Mouse (Mus musculus): ENCODE data around the gene Herc3. TPM values are rescaled to one million over a fixed set of nuclear protein-coding genes. Genes with fewer than 3 reads are reported as not detected.
A peak's percentile ranks its signal among the peaks of the same experiment; 100 is the strongest.

Herc3 gene
- total RNA-seq, 1 experiment from 2014 or later: 13.2 TPM

DNA sequence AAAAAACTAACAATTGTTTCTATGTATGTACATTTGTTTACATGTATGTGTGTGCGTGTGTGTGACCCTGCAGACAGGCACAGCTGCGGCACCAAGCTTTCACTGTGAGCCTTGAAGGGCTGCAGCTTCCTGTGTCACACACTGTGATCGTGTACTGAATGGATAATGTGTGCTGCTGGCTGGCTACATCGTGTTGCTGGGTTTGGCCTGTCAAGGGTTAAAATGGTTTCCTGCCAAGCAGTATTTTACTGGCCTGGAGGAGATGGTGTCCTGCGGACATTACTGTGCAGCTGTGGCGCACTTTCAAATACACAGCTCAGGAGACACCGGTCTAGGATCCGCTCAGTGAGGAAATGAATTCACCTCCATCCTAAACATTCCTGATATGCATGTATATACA, 71.9 kb downstream of the Herc3 start:
- ATAC-seq (replicated peaks in 1 of 2; ENCODE audit: insufficient read depth in 1 of 2, low FRiP score in 2 of 2, low TSS enrichment in 1 of 2, low read depth in 1 of 2, poor library complexity in 2 of 2, severe bottlenecking in 2 of 2): no peak

DNA sequence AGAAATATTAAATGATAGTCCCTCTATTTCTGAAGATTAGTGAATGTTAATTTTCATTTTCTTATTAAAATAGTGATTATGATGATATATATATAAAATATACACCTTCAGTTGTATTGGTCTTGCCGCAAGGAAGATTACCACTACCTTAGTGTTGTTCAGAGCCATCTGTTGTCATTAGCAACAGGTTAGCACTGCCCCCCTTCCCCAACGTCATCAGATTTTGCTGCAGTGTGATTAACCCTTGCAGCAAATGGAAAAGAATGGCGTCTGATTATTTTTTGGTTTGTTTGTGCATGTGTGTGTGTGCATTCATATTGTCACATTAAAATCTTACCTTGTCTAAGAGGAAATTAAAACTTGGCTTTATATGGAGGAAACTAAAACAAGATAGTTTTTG, 73.3 kb downstream of the Herc3 start:
- no peak for ATAC-seq (replicated peaks in 1 of 2; ENCODE audit: insufficient read depth in 1 of 2, low FRiP score in 2 of 2, low TSS enrichment in 1 of 2, low read depth in 1 of 2, poor library complexity in 2 of 2, severe bottlenecking in 2 of 2)

DNA sequence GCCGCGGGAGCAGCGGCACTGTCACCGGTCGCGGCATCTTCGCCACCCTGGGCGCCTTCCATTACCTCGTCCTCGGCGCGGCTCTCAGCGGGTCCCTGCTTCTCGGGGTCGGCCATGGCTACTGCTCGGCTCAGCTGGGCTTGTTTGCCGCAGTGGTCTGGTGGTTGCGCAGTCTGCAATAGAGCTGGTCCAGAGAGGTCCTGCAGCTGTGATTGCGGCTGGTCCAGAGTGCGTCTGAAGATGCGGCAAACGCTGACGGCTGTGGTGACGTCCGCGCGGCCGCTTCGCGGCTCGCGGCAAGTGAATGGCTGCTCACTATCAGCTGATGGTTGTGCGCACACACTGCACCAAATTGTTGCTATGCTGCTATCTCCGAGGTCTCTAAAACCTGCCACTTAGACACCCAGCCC, 75.6 kb downstream of the Herc3 start, which contains the start of gene Nap1l5:
Gene Nap1l5, minus strand, starts transcription at position 225 of the 410 bp plus-strand sequence.
- ATAC-seq (replicated peaks in 1 of 2; ENCODE audit: insufficient read depth in 1 of 2, low FRiP score in 2 of 2, low TSS enrichment in 1 of 2, low read depth in 1 of 2, poor library complexity in 2 of 2, severe bottlenecking in 2 of 2): peak in 1 of 2 experiments; percentile 42; a peak in 2 of 4 replicates

DNA sequence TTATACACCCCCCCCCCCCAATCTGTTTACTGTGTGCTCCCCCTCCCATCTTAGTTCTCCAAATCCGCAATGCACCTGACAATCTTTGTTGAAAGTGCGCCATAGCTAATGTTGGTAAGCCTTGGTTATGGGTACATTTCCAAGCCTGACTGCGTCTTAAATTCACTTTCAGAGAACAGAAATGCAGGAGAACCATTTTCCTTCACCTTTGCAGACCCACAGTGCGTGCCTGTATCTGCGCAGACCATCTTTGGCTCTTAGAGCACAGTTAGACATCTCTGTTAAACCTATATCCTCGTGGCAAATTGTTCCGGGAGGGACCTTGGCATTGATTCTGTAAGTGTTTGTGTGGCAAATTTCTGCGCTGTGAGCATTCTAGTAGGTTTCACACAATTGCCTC, 76.1 kb downstream of the Herc3 start:
- no peak for ATAC-seq (replicated peaks in 1 of 2; ENCODE audit: insufficient read depth in 1 of 2, low FRiP score in 2 of 2, low TSS enrichment in 1 of 2, low read depth in 1 of 2, poor library complexity in 2 of 2, severe bottlenecking in 2 of 2)

DNA sequence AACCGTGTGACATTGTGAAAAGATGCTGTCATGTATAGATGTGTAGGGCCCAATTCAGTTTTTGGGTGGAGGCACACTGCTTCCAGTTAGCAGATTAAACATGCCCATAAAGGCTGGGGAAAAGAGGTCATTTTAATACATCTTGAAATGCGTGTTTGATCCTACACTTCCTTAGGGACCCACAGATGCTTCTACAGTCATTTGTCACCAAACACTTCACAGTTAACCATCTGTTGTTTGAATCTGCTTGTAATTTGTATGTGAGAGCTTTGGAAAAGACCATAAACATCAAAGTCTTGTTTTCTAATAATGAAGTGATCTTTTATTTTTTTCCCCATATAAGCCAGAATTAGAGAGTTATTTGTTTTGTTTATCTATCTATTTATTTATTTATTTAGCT, 76.5 kb downstream of the Herc3 start:
- no peak for ATAC-seq (replicated peaks in 1 of 2; ENCODE audit: insufficient read depth in 1 of 2, low FRiP score in 2 of 2, low TSS enrichment in 1 of 2, low read depth in 1 of 2, poor library complexity in 2 of 2, severe bottlenecking in 2 of 2)

DNA sequence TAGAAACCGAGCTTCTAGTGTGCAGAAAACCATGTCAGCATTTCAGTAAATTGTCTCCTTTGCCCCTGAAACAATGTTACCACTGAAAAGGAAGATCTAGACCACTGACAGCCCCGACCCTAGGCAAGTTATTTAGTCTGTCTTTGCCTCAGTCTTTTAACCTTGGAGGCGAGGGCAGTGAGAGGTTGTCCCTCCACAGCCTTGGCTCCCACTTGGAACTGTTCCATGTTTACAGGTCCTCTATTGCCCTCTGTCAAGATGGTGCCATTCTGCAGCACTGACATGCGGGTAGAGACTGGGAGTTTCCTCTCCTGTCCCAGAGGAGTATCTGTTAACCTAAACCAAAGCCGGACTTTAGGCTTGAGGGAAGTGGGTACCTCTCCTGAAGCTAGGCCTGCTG, 81.6 kb downstream of the Herc3 start:
- ATAC-seq (replicated peaks in 1 of 2; ENCODE audit: insufficient read depth in 1 of 2, low FRiP score in 2 of 2, low TSS enrichment in 1 of 2, low read depth in 1 of 2, poor library complexity in 2 of 2, severe bottlenecking in 2 of 2): no peak

DNA sequence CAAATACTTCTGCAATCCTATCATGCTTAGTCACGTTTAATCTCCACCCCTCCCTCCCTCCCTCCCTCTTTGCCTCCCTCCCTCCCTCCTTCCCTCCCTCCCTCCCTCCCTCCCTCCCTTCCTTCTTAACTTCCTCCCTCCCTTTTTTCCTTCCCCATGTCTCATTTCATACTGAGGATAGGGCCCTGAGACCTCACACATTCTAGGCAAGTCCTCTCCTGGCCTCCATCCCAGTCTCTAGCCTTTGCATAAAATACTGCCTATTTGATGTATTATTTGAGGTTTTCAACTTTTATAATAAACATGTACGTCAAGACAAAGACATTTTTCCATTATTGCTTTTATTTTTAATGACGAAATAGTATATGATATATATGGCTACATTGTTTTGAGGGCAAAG, 82.3 kb downstream of the Herc3 start:
- ATAC-seq (replicated peaks in 1 of 2; ENCODE audit: insufficient read depth in 1 of 2, low FRiP score in 2 of 2, low TSS enrichment in 1 of 2, low read depth in 1 of 2, poor library complexity in 2 of 2, severe bottlenecking in 2 of 2): no peak

DNA sequence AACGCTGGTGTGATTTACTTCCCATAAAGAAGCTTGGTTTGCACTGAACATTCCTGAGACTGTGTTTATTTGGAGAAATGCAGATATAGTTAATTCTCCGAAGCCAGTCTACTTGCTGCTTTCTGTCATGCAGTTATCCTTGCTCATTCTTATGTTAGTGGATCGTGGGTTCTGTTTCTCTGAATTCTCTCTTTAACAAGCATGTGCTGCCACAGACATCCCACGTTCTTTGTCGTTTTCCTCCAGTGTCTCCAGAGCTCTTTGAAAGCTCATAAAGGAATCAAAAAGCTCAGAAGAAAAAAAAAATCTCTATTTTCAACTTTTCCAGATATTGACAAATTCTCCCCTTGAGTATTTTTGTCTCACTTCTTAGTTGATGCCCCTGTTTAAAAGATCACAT, 82.7 kb downstream of the Herc3 start:
- no peak for ATAC-seq (replicated peaks in 1 of 2; ENCODE audit: insufficient read depth in 1 of 2, low FRiP score in 2 of 2, low TSS enrichment in 1 of 2, low read depth in 1 of 2, poor library complexity in 2 of 2, severe bottlenecking in 2 of 2)

DNA sequence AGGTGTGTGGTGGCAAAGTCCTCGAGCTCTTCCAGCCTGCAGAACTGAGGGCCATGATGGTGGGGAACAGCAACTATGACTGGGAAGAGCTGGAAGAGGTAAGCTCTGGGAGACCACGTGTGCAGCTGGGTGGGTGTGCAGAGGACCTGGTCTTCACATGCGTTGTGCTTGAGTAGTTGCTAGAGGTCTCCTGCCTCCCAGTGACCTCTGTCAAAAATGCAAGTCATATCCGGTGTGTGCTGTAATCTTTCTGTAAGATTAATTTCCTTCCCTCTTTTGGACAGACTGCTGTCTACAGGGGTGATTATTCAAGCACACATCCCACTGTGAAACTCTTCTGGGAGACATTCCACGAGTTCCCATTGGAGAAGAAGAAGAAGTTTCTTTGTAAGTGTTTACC, 85.2 kb downstream of the Herc3 start:
- peak; percentile 91 to 94 for ATAC-seq (replicated peaks in 1 of 2; ENCODE audit: insufficient read depth in 1 of 2, low FRiP score in 2 of 2, low TSS enrichment in 1 of 2, low read depth in 1 of 2, poor library complexity in 2 of 2, severe bottlenecking in 2 of 2)

DNA sequence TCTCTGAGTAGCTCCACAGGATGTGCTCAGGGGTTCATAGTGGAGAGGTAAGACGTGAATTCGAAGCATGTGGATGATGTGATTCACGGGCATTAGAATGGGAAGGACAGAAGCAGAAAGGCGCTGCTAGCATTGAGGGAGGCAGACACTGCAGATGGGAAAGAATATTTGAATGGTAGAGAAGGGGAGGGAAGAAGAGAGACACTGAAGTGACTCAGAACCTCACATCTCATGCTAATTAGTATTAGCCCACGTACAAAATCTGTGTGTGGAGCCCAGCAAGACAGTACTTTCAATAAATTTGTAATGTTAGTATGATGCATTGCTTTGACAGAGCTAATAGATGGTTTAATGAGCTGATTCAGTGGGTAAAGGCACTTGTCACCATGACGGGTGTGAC, 89.5 kb downstream of the Herc3 start:
- ATAC-seq (replicated peaks in 1 of 2; ENCODE audit: insufficient read depth in 1 of 2, low FRiP score in 2 of 2, low TSS enrichment in 1 of 2, low read depth in 1 of 2, poor library complexity in 2 of 2, severe bottlenecking in 2 of 2): no peak

DNA sequence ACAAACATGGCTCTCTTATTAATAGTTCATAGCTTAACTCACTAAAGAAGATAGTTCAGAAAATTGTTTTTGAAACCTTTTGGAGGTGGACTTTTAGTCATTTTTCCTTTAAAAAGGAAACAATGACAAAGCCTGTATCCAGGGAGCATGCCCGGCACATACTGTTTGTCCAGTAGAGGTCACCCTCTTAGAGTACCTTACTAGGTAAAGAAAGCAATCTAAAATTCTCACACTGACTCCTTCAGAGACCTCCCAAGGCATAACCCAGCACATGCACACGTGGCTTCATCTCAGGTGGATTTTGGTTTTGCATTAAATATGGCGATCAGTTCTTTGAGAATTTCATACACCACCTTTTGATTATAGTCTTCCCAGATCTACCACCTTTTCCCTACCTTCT, 90.4 kb downstream of the Herc3 start:
- peak in 1 of 2 experiments; percentile 62; a peak in 1 of 4 replicates for ATAC-seq (replicated peaks in 1 of 2; ENCODE audit: insufficient read depth in 1 of 2, low FRiP score in 2 of 2, low TSS enrichment in 1 of 2, low read depth in 1 of 2, poor library complexity in 2 of 2, severe bottlenecking in 2 of 2)

DNA sequence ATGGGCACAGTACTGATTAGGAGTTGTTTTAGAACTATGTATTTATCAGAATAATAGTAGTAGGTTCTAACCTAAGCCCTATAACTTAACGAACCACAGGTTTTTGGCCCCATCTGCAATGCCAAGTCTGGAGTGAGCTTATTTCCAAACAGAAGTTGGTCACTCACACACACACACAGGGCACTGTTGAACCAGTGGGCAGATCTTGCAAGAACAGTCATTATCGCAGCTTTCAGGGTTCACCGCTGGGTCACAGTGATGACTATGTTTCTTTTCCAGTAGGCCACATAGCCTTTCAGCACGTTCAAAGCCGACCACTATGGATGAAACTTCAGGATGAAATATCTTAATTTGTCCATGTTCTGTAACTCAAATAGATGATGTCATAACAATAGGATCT, 91.2 kb downstream of the Herc3 start:
- no peak for ATAC-seq (replicated peaks in 1 of 2; ENCODE audit: insufficient read depth in 1 of 2, low FRiP score in 2 of 2, low TSS enrichment in 1 of 2, low read depth in 1 of 2, poor library complexity in 2 of 2, severe bottlenecking in 2 of 2)

DNA sequence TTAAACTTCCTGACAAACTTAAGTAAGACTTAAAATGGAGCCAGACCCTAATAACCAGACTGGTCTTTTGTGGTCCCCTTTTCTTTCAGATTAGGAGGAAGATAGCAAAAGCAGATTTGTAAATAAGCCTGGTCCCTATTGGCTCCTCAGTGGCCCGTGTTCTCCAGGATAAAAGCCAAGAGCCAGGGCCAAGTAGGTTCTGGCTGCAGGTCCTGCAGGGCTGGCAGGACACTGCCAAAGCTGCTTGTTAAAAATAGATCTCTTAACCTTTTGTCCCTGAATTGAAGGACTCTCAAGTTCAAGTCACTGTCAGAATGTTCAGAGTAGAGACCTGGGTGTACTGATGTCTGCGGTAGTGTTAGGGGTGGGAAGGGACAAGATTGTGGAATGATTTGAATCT, 96.6 kb downstream of the Herc3 start:
- ATAC-seq (replicated peaks in 1 of 2; ENCODE audit: insufficient read depth in 1 of 2, low FRiP score in 2 of 2, low TSS enrichment in 1 of 2, low read depth in 1 of 2, poor library complexity in 2 of 2, severe bottlenecking in 2 of 2): no peak

DNA sequence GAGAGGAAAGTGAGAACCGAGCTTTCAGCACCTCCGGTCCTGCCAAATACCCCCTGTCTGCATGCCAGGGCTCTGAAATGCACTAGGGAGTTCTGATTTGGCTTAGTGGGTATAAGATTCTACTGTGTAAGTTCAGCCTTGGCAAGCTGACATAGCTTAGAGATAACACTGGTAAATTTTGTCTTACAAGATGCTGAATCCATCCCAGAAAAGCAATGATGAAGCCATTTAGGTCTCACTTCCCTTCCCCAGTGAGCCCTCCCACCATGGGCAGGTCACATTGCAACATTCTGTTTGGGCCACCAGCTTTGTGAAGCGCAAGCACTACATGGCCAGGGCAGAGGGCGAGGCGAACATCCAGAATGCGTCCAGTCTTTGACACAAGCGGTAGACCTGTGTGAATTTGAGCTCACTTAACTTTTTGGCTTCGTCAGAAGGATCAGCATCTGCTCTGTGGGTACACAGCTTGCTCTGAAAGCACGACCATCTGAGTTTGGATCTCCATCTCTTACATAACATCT, 98.7 kb downstream of the Herc3 start:
- no peak for ATAC-seq (replicated peaks in 1 of 2; ENCODE audit: insufficient read depth in 1 of 2, low FRiP score in 2 of 2, low TSS enrichment in 1 of 2, low read depth in 1 of 2, poor library complexity in 2 of 2, severe bottlenecking in 2 of 2)

DNA sequence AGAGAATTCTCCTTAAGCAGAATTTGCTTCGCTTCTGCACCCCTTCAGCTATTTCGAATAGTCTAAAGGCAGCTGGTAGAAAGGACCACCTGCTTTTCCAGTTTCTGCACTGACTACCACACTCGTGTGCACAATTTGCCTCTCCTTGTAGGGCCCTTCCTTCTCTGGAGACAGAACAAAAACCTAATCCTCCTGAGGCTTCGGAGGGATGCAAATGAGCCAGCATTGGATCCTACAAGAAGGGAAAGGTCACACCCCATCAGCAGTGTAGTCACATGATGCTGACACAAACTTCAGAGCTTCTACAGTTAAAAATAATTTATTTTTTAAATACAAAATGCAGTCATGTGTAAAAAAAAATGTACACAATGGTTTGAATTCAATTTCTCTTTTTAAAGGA, 99.9 kb downstream of the Herc3 start:
- no peak for ATAC-seq (replicated peaks in 1 of 2; ENCODE audit: insufficient read depth in 1 of 2, low FRiP score in 2 of 2, low TSS enrichment in 1 of 2, low read depth in 1 of 2, poor library complexity in 2 of 2, severe bottlenecking in 2 of 2)

DNA sequence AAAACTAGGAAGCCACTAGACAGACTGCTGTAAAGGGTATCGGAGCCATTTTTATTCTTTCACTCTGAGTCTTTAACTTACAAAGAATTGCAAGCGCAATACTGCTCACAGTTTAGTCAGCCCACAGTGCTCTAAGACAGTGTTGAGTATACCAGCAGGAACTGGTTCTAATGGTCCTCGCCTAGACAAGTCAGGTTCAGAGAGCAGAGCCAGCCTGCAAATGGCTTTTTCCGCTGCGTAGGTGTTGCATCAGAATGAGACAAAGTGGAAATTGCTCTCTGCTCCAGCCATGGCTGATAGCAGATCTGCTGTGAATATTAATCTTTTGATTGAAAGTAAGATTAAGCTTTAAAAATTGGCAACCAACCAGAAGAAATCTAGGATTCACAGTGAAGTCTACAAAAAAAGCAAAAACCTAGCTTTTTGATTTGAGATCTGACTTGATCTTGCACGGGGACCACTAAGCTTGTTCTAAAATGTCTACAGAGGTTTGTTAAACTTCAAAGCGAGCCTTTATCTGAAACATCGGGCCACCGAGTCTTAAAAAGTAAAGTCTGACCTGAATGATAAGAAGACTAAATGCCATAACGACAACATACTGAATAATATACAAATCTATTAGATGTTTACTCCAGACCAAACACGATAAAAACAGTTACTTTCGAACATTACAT, 101.4 kb downstream of the Herc3 start:
- ATAC-seq (replicated peaks in 1 of 2; ENCODE audit: insufficient read depth in 1 of 2, low FRiP score in 2 of 2, low TSS enrichment in 1 of 2, low read depth in 1 of 2, poor library complexity in 2 of 2, severe bottlenecking in 2 of 2): no peak

DNA sequence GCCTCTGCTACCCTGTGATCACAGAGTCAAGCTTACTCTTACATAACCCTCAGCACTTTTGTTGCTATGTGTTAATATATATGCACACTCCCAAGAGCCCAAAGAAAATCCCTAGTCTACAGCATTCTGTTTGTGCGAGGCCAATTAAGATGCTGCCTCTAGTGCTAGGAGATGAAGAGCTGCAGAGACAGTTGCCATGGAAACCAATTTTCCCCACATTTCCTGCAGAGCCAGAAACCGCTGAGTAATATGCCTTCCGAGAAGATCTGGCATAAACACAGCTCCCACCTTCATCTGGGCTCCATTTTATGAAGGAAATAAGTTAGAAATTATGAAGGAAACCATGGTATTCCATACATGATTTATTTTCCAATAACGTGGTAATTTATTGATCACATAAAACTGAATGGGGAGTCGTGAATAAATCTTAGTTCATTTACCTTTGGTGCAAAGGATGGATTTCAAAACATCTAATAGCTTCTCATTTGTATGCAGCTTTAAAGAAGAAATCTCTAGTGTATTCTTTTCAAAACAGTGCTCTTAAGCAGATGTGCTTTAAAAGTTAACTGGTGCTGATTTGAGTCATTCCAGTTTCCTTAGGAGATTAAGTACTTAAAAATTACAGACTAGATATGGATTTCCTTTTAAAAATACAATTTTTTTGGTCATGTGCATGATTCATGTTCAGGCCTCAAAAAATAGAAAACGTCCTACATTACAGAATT, 102.1 kb downstream of the Herc3 start:
- ATAC-seq (replicated peaks in 1 of 2; ENCODE audit: insufficient read depth in 1 of 2, low FRiP score in 2 of 2, low TSS enrichment in 1 of 2, low read depth in 1 of 2, poor library complexity in 2 of 2, severe bottlenecking in 2 of 2): peak in 1 of 2 experiments; percentile 69; a peak in 2 of 4 replicates

DNA sequence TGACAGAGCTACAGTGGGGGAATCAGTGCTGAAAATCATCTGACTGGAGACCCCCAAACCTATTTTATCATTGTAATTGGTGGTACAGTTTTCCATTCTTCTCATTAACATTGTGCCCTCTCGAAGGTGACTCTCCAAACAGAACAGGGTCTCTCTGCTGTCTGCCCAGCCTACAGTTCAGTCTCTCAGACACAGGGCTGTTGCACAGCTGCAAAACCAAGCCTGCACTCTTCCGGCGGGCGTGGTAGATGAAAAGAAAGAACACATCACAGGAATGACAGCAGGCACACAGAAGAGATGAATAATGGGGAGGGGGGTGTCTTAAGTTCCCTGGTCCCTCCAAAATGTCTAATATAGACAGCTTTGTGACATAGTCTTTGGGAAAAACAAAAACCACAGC, 102.9 kb downstream of the Herc3 start:
- no peak for ATAC-seq (replicated peaks in 1 of 2; ENCODE audit: insufficient read depth in 1 of 2, low FRiP score in 2 of 2, low TSS enrichment in 1 of 2, low read depth in 1 of 2, poor library complexity in 2 of 2, severe bottlenecking in 2 of 2)

DNA sequence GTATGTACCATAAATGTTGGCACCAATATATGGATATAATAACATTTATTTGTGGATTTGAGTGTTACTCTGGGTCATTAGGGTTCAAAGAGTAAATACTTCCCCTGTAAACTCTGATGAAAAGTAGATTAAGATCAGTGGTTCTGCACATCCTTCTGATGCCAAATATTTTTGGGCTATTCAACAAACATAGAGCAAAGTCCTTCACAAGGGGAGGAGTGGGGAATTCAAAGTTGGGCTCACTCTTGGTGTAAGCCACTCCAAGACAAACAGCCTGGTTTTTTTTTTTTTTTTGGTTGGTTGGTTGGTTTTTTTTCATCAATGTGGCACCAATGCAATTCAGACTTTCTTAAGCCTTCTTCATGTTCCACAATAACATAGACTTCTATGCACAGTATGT, 106.5 kb downstream of the Herc3 start:
- no peak for ATAC-seq (replicated peaks in 1 of 2; ENCODE audit: insufficient read depth in 1 of 2, low FRiP score in 2 of 2, low TSS enrichment in 1 of 2, low read depth in 1 of 2, poor library complexity in 2 of 2, severe bottlenecking in 2 of 2)
